Mouse (Mus musculus) layer of hippocampus, postnatal 14 days (tissue): ENCODE results near the gene Gm3880. TPM values are rescaled to one million over a fixed set of nuclear protein-coding genes. Genes with fewer than 3 reads are reported as not detected.
"Not testable (repeated sequence)": the region's sequence is repeated elsewhere in the genome, so short reads cannot be mapped to it uniquely, and the experiment has no call there.

Source experiments
- DNase-seq, 2 experiments: peaks; one replicate each; pipeline ENCODE4 v3.0.0; 2021 to 2022; ENCODE audit warnings: low spot score in 2 of 2, mixed read lengths in 1 of 2
- long read RNA-seq, 2 experiments: library from polyadenylated mRNA; stranded (forward); transcript quantifications; one replicate each; pipeline ENCODE4 v2.0.0; 2021
- total RNA-seq, 2 experiments: library from RNA; stranded (reverse); gene quantifications; 2 replicates each; pipeline ENCODE4 v1.2.3; 2021

Gene Gm3880
- total RNA-seq = not detected
- long read RNA-seq, experiment 1 = 0 reads
- long read RNA-seq, experiment 2 = 0 reads

- DNase-seq = not testable (repeated sequence)
Observed at GRCm38 (mm10) chrX:102686872-102687271, at the start of gene Gm3880. Gene Gm3880 (minus strand): TSS chrX:102686972.

DNA sequence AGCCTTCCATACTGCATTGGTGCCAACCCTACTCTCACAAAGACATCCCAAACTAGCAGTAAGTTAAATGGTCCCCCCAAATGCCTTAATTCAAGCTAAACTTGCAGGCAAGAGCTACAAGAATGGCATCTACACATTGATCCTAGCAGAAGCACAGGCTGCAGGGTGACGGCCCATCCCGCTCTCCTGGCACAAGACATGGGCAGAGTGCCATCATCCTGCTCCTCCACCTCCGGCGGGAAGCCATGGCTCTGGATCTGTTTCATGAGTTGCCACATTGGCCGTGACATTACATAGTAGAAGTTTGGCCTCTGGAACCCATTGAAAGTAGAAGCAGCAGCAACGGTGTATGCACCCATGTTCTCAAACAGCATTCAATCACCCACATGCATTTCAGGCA, 37.5 kb upstream of the Gm3880 start:
- not testable (repeated sequence) for DNase-seq

- not testable (repeated sequence) for DNase-seq
Observed at GRCm38 (mm10) chrX:102707535-102707934, 20.8 kb upstream of the Gm3880 start, which contains the start of the genes Gm9112 and Dmrtc1b. Gene Gm9112 (minus strand): TSS chrX:102707635. Gene Dmrtc1b (plus strand): TSS chrX:102707865.

DNA sequence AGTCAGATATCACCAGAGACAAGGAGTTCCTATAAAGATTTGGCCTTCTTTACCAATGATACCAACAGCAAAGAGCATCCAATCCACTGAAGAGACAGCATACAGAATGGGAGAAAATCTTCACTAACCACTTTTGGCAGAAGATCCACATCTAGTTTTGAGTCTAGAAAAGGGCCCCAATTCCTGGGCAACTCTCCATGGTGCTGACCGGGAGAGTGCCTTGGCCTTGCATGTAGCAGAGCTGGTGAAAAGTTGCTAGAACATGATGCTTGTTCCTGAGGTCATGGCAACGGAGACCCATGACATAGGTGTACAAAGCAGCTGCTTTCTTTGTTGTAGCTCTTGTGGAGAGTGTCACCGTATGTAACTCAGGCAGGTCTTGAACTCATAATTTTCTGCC, 13.9 kb upstream of the Gm3880 start:
- DNase-seq = not testable (repeated sequence)

DNA sequence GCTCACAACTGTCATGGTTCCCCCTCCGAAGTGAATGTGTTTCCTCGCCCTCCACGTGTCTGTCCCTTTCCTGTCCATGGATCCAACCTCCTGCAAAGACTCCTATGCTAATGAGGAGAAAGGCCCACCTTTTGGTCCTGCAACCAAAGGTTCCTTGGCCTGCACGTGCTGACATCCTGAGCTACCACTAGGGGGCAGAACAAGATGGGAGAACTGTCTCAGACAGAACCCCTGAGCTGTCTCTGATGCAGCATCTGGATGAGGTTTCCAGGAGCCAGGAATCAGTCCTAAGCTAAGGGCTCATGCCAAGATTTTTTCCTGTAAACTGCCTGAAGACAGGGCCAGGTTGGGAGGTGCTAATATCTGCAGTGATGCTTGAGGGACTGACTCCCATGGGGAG, 2.5 kb upstream of the Gm3880 start:
- peak; percentile 1 to 31 for DNase-seq

DNA sequence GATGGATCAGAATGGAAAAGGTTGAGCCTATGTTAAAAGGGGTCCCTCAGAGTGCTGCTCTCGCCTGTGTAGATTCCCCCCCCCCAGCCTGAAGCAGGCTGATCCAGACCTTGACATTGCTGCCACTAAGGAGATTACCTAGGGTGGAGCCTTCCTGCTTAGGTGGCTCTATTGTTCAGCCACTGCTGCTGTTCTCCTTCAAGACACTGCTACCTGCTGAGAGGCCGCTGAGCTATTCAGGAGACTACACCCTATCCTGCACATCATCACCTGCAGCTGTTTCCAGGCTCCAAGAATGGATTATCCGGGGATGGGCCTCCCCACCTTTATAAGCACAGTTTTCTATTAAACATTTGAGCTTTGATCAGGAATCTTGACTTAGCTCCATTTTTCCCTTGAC, 2.1 kb downstream of the Gm3880 start:
- DNase-seq = not testable (repeated sequence)

- no peak for DNase-seq
Observed at GRCm38 (mm10) chrX:102666641-102667040, 20.1 kb downstream of the Gm3880 start.

DNA sequence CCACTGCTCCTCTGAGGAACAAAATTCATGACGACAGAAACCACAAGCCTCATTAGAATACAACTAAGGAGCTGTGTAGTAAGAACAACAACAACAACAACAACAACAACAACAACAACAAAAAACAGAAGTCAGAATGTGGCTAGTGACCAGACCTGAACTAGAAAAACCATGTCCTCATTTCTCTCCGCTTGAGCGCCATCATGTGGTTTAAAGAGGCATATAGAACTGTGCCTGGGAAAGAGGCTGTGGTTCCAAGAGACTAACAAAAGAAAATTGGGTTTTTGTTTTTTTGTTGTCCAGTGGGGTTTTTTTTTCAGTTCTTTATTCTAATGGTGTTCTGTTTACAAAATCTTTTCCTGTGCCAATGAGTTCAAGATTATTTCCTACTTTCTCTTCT, 26.1 kb downstream of the Gm3880 start:
- peak in 1 of 2 experiments; percentile 7 for DNase-seq

DNA sequence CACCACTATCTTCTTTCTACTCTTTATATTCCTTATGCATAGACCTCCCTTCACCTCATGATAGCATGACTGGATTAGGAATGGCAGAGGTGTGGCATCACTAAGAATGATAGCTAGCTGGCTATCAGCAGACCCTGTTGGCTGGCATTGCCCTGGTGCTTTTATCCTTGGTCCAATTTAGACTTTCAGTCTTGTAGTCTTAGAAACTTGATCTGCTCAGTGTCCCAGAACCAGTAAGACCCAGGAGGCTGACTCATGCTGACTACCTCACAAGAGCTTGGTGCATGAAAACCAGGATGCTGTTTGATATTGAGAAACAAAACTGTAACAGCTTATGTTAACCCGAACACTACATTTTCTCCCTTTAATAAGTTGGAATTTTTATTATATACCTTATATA, 41.1 kb downstream of the Gm3880 start:
- DNase-seq = no peak

- DNase-seq = no peak
Observed at GRCm38 (mm10) chrX:102645146-102645545, 41.6 kb downstream of the Gm3880 start.

DNA sequence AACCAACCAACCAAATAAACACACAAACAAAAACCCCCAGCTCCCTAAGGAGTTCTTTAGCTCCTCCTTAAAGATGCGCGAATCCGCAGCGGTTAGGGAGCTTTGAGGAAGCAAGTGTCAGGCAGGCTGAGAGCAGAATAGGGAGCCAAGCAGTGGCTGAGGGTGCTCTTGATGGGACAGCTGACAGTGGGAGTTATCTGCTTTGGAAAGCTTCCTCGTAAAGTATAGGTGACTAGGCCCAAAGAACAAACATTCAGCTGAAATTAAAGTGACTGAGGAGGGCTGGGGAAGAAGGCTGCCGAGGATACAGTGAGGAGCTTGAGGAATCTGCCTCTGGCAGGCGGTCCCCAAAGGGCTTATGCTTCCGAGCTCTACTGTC, 42.2 kb downstream of the Gm3880 start:
- no peak for DNase-seq

GRCm38 (mm10) chrX:102643823-102644572, 42.8 kb downstream of the Gm3880 start, which contains the start of gene Phka1:
Gene Phka1 (minus strand): TSS chrX:102644246.
- DNase-seq = peak; percentile 42 to 70

Other genes starting within 250 kb of the Gm3880 start
- gene Hdac8, start 181.6 kb downstream of the Gm3880 start, total RNA-seq = 10 to 100 TPM; 16.4 to 17.0 TPM
- gene Phka1, start 42.7 kb downstream of the Gm3880 start, total RNA-seq = 10 to 100 TPM; 27.1 to 28.1 TPM
- not detected for gene Gm9112, start 20.7 kb upstream of the Gm3880 start, total RNA-seq
- gene Dmrtc1b, start 20.9 kb upstream of the Gm3880 start, total RNA-seq = not detected
- gene Dmrtc1c1, start 116.0 kb upstream of the Gm3880 start, total RNA-seq = not detected
- not detected for gene Dmrtc1c2, start 167.6 kb upstream of the Gm3880 start, total RNA-seq
- gene 1700031F05Rik, start 181.0 kb upstream of the Gm3880 start, total RNA-seq = not detected
- gene Dmrtc1a, start 221.7 kb upstream of the Gm3880 start, total RNA-seq = 1 to 10 TPM; 2.2 to 2.3 TPM
- gene 1700011M02Rik, start 221.9 kb upstream of the Gm3880 start, total RNA-seq = not detected
- not detected for gene 1700018G05Rik, start 241.4 kb upstream of the Gm3880 start, total RNA-seq